Mouse (Mus musculus): ENCODE results near the gene Prkce. TPM values are rescaled to one million over a fixed set of nuclear protein-coding genes. Genes with fewer than 3 reads are reported as not detected.

Gene Prkce
- polyA plus RNA-seq, 1 experiment from 2014 or later = 5.5 TPM

DNA sequence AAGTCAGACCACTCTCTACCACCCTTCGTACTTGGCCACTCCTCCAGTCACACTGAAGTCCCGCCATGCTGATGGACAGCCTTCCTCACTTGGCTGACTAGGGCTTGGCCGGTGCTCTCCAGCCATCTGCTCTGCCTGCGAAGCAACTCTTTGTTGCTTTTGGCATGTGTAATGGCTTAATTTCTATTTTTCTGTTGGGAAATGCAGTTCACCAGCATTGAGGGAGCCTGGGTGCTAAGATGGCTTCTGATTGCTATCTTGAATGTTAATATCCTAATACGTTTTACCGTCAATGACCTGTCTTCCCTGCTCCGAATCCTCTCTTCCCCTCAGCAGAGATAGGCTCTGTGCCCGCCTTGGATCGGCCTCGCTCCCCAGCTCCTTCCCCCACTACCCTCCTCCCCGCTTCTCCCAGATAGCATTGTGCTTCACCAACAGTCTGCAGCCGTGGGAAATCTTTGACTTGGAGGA is 183.2 kb downstream of the Prkce start:
- ATAC-seq (ENCODE audit: low FRiP score, low TSS enrichment) = no peak; the same call in 1 of the 2 replicates
- H3K9me3 ChIP-seq (ENCODE audit: low read length) = no peaks in the 10 kb centered on the region
- H3K9ac ChIP-seq (replicated peaks; ENCODE audit: low read length) = no peak overlapping the region
- H3K4me3 ChIP-seq (ENCODE audit: low read length) = no peak overlapping the region
- no peaks in the 10 kb centered on the region for H3K36me3 ChIP-seq (ENCODE audit: insufficient read depth, low read length)
- peak overlapping the region; percentile 69 for H3K27ac ChIP-seq (ENCODE audit: low read length)
- peaks cover 31% of the 10 kb centered on the region for H3K4me1 ChIP-seq (ENCODE audit: insufficient read depth, low read length)
- H3K4me2 ChIP-seq (replicated peaks; ENCODE audit: low read depth, low read length) = peak overlapping the region; percentile 25; the same call in 1 of the 2 replicates
- H3K27me3 ChIP-seq (ENCODE audit: insufficient read depth, low read length) = no peaks in the 10 kb centered on the region
- WGBS = 48% methylated on average over 12 of the region's 12 CpGs

DNA sequence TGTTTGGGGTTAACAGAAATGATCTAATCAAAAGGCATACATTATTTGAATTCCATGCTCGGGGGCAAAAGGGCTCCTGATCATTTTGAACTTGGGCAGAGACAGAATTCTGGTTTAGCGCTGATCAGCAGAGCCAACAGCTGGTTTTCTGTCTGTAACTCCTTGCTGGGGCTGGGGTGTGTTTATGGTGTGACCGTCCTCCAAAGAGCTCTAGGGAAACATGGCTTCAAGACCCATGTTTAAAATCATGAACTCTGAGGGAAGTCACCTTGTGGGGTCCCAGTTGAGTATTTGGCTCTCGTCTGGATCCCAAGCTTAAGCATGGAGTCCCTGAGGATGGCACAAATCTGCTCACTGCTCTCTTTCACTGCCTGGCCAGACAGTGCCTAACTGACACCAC is 183.7 kb downstream of the Prkce start:
- WGBS = 61% methylated on average over 4 of the region's 4 CpGs
- H3K27ac ChIP-seq (ENCODE audit: low read length) = peak overlapping the region; percentile 69
- H3K4me3 ChIP-seq (ENCODE audit: low read length) = no peak overlapping the region
- H3K9me3 ChIP-seq (ENCODE audit: low read length) = no peaks in the 10 kb centered on the region
- no peak overlapping the region for H3K9ac ChIP-seq (replicated peaks; ENCODE audit: low read length)
- ATAC-seq (ENCODE audit: low FRiP score, low TSS enrichment) = no peak
- peak overlapping the region; percentile 25; the same call in 1 of the 2 replicates for H3K4me2 ChIP-seq (replicated peaks; ENCODE audit: low read depth, low read length)
- no peaks in the 10 kb centered on the region for H3K36me3 ChIP-seq (ENCODE audit: insufficient read depth, low read length)
- no peaks in the 10 kb centered on the region for H3K27me3 ChIP-seq (ENCODE audit: insufficient read depth, low read length)
- H3K4me1 ChIP-seq (ENCODE audit: insufficient read depth, low read length) = peaks cover 28% of the 10 kb centered on the region

DNA sequence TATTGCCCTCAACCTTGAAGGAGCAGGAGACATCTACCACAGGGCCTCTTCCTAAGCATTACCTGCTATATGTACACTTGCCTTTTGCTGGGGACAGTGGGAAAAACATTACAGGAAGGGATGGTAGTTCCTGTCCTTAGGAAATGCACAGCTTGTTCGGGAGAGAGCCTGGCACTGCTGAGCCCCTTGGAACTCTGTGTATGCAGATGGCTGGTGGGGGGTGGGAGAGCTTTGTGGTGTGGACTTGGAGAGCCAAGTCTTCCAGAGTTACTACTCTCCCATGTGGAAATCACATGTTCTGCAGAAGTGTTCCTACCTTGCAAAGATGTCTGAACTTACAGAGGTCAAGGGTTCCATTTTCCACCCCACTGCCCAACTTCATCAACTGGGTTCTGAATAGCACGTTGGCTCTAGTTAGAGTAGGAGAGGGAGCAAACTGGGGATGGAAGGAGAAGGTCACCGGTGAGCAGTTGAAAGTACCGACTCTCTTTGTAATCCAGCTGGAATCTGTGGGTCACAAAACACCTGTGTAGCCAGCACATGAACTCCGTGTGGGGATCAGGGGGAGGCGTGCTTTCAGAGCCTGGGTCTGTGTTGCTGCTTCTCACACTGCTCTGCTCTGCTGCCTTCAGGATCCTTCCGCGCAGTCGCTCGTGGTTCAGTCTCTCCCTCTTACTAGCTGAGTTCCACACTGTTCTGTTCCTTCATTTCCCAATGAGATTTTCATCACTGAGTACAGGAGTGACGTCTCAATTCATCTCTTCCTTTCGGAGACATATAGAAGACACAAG is 184.9 kb downstream of the Prkce start:
- Histone ChIP-seq H3K4me1 (ENCODE audit: insufficient read depth, low read length) (peaks cover 28% of the 10 kb centered on the region), H3K9me3 (ENCODE audit: low read length) (no peaks in the 10 kb centered on the region), H3K27ac (ENCODE audit: low read length) (no peak overlapping the region), H3K9ac (replicated peaks; ENCODE audit: low read length) (no peak overlapping the region), H3K4me3 (ENCODE audit: low read length) (no peak overlapping the region), H3K36me3 (ENCODE audit: insufficient read depth, low read length) (no peaks in the 10 kb centered on the region), H3K27me3 (ENCODE audit: insufficient read depth, low read length) (no peaks in the 10 kb centered on the region), H3K4me2 (replicated peaks; ENCODE audit: low read depth, low read length) (no peak overlapping the region)
- 58% methylated on average over 12 of the region's 12 CpGs for WGBS
- peak; percentile 60; the same call in 1 of the 2 replicates for ATAC-seq (ENCODE audit: low FRiP score, low TSS enrichment)

DNA sequence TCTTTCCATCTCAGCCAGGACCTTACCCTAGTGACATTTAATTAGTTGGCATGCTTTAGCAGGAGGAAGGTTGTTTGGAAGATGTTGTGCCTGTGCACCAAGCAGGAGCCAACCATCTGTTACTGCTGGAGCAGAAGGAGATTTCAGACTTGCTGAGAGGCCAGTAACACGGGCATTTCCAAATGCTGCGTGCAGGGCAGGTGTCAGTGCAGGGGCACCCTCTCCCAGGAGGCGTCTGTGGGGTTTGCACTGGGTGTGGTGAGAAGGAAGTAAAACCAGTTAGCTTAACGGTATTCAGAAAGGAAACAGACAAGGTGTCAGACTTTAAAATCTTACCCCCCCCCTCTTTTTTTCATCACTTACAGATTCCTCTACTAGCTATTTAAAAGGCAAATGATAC is 186.1 kb downstream of the Prkce start:
- Histone ChIP-seq H3K36me3 (ENCODE audit: insufficient read depth, low read length) (no peaks in the 10 kb centered on the region), H3K9me3 (ENCODE audit: low read length) (no peaks in the 10 kb centered on the region), H3K27me3 (ENCODE audit: insufficient read depth, low read length) (no peaks in the 10 kb centered on the region), H3K4me3 (ENCODE audit: low read length) (no peak overlapping the region), H3K4me2 (replicated peaks; ENCODE audit: low read depth, low read length) (no peak overlapping the region), H3K27ac (ENCODE audit: low read length) (no peak overlapping the region), H3K9ac (replicated peaks; ENCODE audit: low read length) (no peak overlapping the region), H3K4me1 (ENCODE audit: insufficient read depth, low read length) (peaks cover 35% of the 10 kb centered on the region)
- no peak for ATAC-seq (ENCODE audit: low FRiP score, low TSS enrichment)
- whole genome bisulfite sequencing = 69% methylated on average over 4 of the region's 4 CpGs

DNA sequence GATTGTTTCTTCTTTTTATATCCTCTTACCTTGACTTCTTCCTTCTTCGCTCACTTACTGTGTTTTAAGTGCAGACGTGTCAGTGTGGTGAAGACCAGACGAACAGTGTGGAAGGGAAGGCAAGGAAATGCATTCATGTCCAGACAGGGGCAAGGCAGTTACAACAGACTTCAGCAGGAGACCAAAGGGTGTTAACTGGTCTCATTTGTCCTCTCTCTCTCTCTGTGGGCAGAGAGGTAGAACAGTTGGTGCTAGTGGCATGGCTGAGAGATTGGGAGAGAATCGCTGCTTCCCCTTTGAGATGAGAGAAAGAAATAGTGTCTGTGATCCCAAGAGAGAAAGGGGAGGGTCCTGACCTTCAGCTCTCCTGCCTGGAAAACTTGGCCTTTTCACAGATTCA is 186.5 kb downstream of the Prkce start:
- Histone ChIP-seq H3K9me3 (ENCODE audit: low read length) (no peaks in the 10 kb centered on the region), H3K4me2 (replicated peaks; ENCODE audit: low read depth, low read length) (no peak overlapping the region), H3K4me3 (ENCODE audit: low read length) (no peak overlapping the region), H3K27ac (ENCODE audit: low read length) (no peak overlapping the region), H3K36me3 (ENCODE audit: insufficient read depth, low read length) (no peaks in the 10 kb centered on the region), H3K9ac (replicated peaks; ENCODE audit: low read length) (no peak overlapping the region), H3K27me3 (ENCODE audit: insufficient read depth, low read length) (no peaks in the 10 kb centered on the region), H3K4me1 (ENCODE audit: insufficient read depth, low read length) (peaks cover 35% of the 10 kb centered on the region)
- no peak for ATAC-seq (ENCODE audit: low FRiP score, low TSS enrichment)
- WGBS = 73% methylated on average over 4 of the region's 4 CpGs

DNA sequence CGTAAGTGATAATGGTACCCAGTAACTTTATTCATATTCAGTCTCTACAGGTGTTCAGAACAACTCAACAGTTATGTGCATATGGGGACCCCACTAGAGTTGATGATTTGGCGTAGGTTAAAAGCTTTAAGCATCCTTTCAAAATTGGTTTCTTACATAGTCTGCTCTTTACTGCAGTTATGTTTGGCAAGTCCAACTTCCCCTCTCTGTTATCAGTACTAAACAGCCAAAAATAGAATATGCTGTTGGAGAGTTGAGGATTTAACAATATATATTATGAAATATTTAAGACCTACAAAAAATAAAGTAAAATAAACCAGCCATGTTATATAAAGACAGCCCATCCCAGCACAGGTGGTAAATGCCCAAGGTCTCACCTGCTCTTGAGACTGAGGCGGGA is 187.3 kb downstream of the Prkce start:
- Histone ChIP-seq H3K9ac (replicated peaks; ENCODE audit: low read length) (no peak overlapping the region), H3K4me2 (replicated peaks; ENCODE audit: low read depth, low read length) (no peak overlapping the region), H3K27ac (ENCODE audit: low read length) (no peak overlapping the region), H3K4me3 (ENCODE audit: low read length) (no peak overlapping the region), H3K9me3 (ENCODE audit: low read length) (no peaks in the 10 kb centered on the region), H3K27me3 (ENCODE audit: insufficient read depth, low read length) (no peaks in the 10 kb centered on the region), H3K4me1 (ENCODE audit: insufficient read depth, low read length) (peaks cover 35% of the 10 kb centered on the region), H3K36me3 (ENCODE audit: insufficient read depth, low read length) (no peaks in the 10 kb centered on the region)
- no peak for ATAC-seq (ENCODE audit: low FRiP score, low TSS enrichment)
- 92% methylated on average over 3 of the region's 3 CpGs for WGBS

DNA sequence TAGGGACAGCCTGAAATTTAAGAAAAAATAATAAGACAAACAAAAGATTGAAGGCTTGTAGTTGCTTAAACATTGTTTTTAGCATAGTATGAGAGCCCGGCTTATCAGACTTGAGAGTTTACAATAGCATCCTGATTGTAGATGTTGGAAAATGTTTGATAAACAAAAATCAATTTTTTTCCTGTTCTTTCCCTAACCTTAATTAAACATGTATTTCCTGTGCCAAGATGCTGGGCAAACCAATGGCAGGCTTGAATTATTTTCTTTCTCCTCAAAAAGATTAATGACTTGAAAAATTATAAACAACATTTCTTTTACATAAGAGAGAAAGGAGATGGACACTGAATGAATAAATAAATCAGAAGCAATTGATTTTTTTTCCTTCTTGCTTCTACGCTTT is 187.7 kb downstream of the Prkce start:
- Histone ChIP-seq H3K27me3 (ENCODE audit: insufficient read depth, low read length) (no peaks in the 10 kb centered on the region), H3K27ac (ENCODE audit: low read length) (no peak overlapping the region), H3K9ac (replicated peaks; ENCODE audit: low read length) (no peak overlapping the region), H3K4me1 (ENCODE audit: insufficient read depth, low read length) (peaks cover 35% of the 10 kb centered on the region), H3K4me3 (ENCODE audit: low read length) (no peak overlapping the region), H3K36me3 (ENCODE audit: insufficient read depth, low read length) (no peaks in the 10 kb centered on the region), H3K9me3 (ENCODE audit: low read length) (no peaks in the 10 kb centered on the region), H3K4me2 (replicated peaks; ENCODE audit: low read depth, low read length) (no peak overlapping the region)
- no peak for ATAC-seq (ENCODE audit: low FRiP score, low TSS enrichment)
- WGBS = 81% methylated on average over 2 of the region's 2 CpGs

DNA sequence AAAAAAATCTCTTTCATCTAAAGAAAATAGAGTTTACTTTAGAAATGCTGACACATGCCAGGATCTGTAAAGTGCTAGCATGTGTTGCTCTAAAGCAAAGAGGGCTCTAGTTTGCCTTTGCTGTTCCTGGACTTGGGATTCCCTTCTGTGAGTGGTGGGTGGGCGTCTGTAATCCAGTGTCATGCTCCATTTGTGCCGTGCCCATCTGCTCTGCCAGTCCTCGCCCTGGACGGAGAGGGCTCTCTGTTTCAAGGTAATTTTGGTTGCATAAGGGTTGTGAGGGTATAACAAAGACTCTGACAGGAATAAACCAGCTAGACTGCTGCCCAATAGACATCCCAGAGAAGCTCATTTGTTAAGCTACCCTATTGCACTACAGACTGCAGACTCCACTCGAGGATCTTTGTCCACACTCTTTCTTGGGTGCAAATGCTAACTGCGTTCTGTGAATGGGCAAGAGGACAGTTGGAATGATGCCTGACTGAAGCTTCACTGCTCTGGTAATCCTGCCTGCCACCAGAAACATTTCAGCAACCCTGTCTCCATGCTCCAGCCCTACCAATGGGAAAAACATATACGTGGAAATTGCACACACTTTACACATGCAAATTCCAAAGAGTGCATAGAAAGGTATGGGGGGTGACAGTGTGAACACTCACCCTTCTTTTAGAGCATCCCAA is 188.3 kb downstream of the Prkce start:
- Histone ChIP-seq H3K27ac (ENCODE audit: low read length) (no peak overlapping the region), H3K27me3 (ENCODE audit: insufficient read depth, low read length) (no peaks in the 10 kb centered on the region), H3K4me3 (ENCODE audit: low read length) (no peak overlapping the region), H3K4me1 (ENCODE audit: insufficient read depth, low read length) (peaks cover 30% of the 10 kb centered on the region), H3K4me2 (replicated peaks; ENCODE audit: low read depth, low read length) (no peak overlapping the region), H3K9me3 (ENCODE audit: low read length) (no peaks in the 10 kb centered on the region), H3K9ac (replicated peaks; ENCODE audit: low read length) (no peak overlapping the region), H3K36me3 (ENCODE audit: insufficient read depth, low read length) (no peaks in the 10 kb centered on the region)
- WGBS = 56% methylated on average over 7 of the region's 7 CpGs
- ATAC-seq (ENCODE audit: low FRiP score, low TSS enrichment) = no peak

DNA sequence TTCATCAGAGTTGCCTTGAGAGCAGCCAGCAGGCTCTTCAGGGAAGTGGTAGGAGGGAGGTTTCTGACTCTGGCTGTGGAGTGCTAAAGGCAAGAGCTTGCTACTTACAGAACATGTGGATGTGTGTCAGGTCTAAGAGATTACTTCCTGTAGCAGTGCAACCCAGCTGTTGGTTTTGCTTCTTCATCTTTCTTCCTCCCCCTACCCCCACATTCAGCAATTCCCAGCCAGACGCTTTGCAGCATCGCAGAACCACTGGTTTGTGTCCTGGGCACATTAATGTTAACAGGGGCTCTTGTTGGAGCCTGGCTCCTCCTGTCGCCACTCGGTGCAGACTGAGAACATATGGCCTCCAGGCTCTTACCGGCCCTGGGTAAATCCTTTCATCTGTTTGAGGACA is 190.8 kb downstream of the Prkce start:
- ATAC-seq (ENCODE audit: low FRiP score, low TSS enrichment) = no peak
- H3K9ac ChIP-seq (replicated peaks; ENCODE audit: low read length) = no peak overlapping the region
- H3K4me3 ChIP-seq (ENCODE audit: low read length) = no peak overlapping the region
- H3K27ac ChIP-seq (ENCODE audit: low read length) = no peak overlapping the region
- H3K27me3 ChIP-seq (ENCODE audit: insufficient read depth, low read length) = no peaks in the 10 kb centered on the region
- peaks cover 12% of the 10 kb centered on the region; the same call in 1 of the 2 replicates for H3K4me1 ChIP-seq (ENCODE audit: insufficient read depth, low read length)
- H3K36me3 ChIP-seq (ENCODE audit: insufficient read depth, low read length) = no peaks in the 10 kb centered on the region
- H3K4me2 ChIP-seq (replicated peaks; ENCODE audit: low read depth, low read length) = no peak overlapping the region
- 17% methylated on average over 5 of the region's 5 CpGs for WGBS
- H3K9me3 ChIP-seq (ENCODE audit: low read length) = no peaks in the 10 kb centered on the region

DNA sequence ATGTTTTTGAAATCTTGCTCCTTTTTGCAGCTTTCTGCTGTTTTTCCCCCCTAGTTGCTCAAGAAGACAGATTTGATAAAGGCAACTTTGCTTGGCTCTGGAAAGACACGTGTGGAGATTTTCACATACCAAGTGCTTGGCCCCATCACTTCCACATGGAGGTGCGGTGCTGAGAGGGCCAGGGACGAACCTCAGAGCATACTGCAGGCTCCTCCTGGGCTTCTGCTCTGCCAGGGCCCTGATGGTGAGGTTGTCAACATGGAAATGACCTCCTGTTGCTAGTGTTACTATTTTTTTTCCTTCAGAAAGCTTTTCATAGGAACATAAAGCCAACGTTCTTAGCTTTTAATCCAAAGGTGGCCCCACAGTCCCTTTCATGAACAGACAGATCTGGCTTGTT is 191.3 kb downstream of the Prkce start:
- 56% methylated on average over 4 of the region's 4 CpGs for WGBS
- H3K27ac ChIP-seq (ENCODE audit: low read length) = no peak overlapping the region
- no peak overlapping the region for H3K4me3 ChIP-seq (ENCODE audit: low read length)
- ATAC-seq (ENCODE audit: low FRiP score, low TSS enrichment) = no peak
- H3K4me2 ChIP-seq (replicated peaks; ENCODE audit: low read depth, low read length) = no peak overlapping the region
- H3K9ac ChIP-seq (replicated peaks; ENCODE audit: low read length) = no peak overlapping the region
- H3K27me3 ChIP-seq (ENCODE audit: insufficient read depth, low read length) = no peaks in the 10 kb centered on the region
- H3K36me3 ChIP-seq (ENCODE audit: insufficient read depth, low read length) = no peaks in the 10 kb centered on the region
- no peaks in the 10 kb centered on the region for H3K9me3 ChIP-seq (ENCODE audit: low read length)
- peaks cover 12% of the 10 kb centered on the region; the same call in 1 of the 2 replicates for H3K4me1 ChIP-seq (ENCODE audit: insufficient read depth, low read length)
